Mouse (Mus musculus): ENCODE measurements around the gene Abcb8. TPM values are rescaled to one million over a fixed set of nuclear protein-coding genes. Genes with fewer than 3 reads are reported as not detected.

Abcb8 gene
- polyA plus RNA-seq, 1 experiment from 2014 or later: 53.7 TPM

- H3K36me3 ChIP-seq (ENCODE audit: control insufficient read depth, insufficient read depth, low read length): peaks cover 10% of the 10 kb centered on the region
- H3K4me2 ChIP-seq (ENCODE audit: low read length): no peak overlapping the region
- no peak overlapping the region for H3K27ac ChIP-seq (ENCODE audit: low read depth, low read length)
- 94% methylated on average over 7 of the region's 7 CpGs for WGBS
- ATAC-seq: no peak
- H3K4me3 ChIP-seq (ENCODE audit: low read length): no peak overlapping the region
- H3K4me1 ChIP-seq (ENCODE audit: control insufficient read depth, insufficient read depth, low read depth, low read length): peaks cover 26% of the 10 kb centered on the region
- H3K9me3 ChIP-seq (ENCODE audit: control insufficient read depth, low read length): no peaks in the 10 kb centered on the region
- H3K9ac ChIP-seq (ENCODE audit: low read depth, low read length): no peak overlapping the region
- H3K27me3 ChIP-seq (replicated peaks; ENCODE audit: control insufficient read depth, insufficient read depth, low read length): no peaks in the 10 kb centered on the region
These were observed 49.7 kb downstream of the Abcb8 start for GRCm38 (mm10) chr5:24443204-24443603.

- H3K27ac ChIP-seq (ENCODE audit: low read depth, low read length): no peak overlapping the region
- peak overlapping the region; percentile 95 for H3K9ac ChIP-seq (ENCODE audit: low read depth, low read length)
- 88% methylated on average over 12 of the region's 12 CpGs for WGBS
- peak overlapping the region; percentile 68 for H3K4me3 ChIP-seq (ENCODE audit: low read length)
- no peaks in the 10 kb centered on the region for H3K27me3 ChIP-seq (replicated peaks; ENCODE audit: control insufficient read depth, insufficient read depth, low read length)
- H3K9me3 ChIP-seq (ENCODE audit: control insufficient read depth, low read length): no peaks in the 10 kb centered on the region
- H3K4me1 ChIP-seq (ENCODE audit: control insufficient read depth, insufficient read depth, low read depth, low read length): peaks cover 27% of the 10 kb centered on the region
- peak overlapping the region; percentile 90 for H3K4me2 ChIP-seq (ENCODE audit: low read length)
- H3K36me3 ChIP-seq (ENCODE audit: control insufficient read depth, insufficient read depth, low read length): peaks cover 10% of the 10 kb centered on the region; the same call in 1 of the 2 replicates
- ATAC-seq: no peak
These were observed 50.5 kb downstream of the Abcb8 start for GRCm38 (mm10) chr5:24443927-24444326.

- ATAC-seq: peak; percentile 83
- H3K9ac ChIP-seq (ENCODE audit: low read depth, low read length): peak within 1 kb of the TSS; percentile 95
- no peaks in the 10 kb centered on the region for H3K9me3 ChIP-seq (ENCODE audit: control insufficient read depth, low read length)
- H3K36me3 ChIP-seq (ENCODE audit: control insufficient read depth, insufficient read depth, low read length): peaks cover 6% of the 10 kb centered on the region; the same call in 1 of the 2 replicates
- H3K4me3 ChIP-seq (ENCODE audit: low read length): peak within 1 kb of the TSS; percentile 68
- WGBS: under 1% methylated on average over 50 of the region's 60 CpGs
- no peaks in the 10 kb centered on the region for H3K27me3 ChIP-seq (replicated peaks; ENCODE audit: control insufficient read depth, insufficient read depth, low read length)
- peaks cover 27% of the 10 kb centered on the region for H3K4me1 ChIP-seq (ENCODE audit: control insufficient read depth, insufficient read depth, low read depth, low read length)
- peak within 1 kb of the TSS; percentile 90 for H3K4me2 ChIP-seq (ENCODE audit: low read length)
- peak within 1 kb of the TSS; percentile 89 for H3K27ac ChIP-seq (ENCODE audit: low read depth, low read length)
These were observed 51.4 kb downstream of the Abcb8 start, which contains the start of gene Fastk for GRCm38 (mm10) chr5:24444746-24445427. Gene Fastk, minus strand, starts transcription at chr5:24445287.

- peak overlapping the region; percentile 95 for H3K9ac ChIP-seq (ENCODE audit: low read depth, low read length)
- 0 out of 2 replicates have a peak, but pooled peaks cover 2% of the 10 kb centered on the region for H3K36me3 ChIP-seq (ENCODE audit: control insufficient read depth, insufficient read depth, low read length)
- no peaks in the 10 kb centered on the region for H3K9me3 ChIP-seq (ENCODE audit: control insufficient read depth, low read length)
- peak overlapping the region; percentile 90 for H3K4me2 ChIP-seq (ENCODE audit: low read length)
- no peak for ATAC-seq
- H3K4me3 ChIP-seq (ENCODE audit: low read length): peak overlapping the region; percentile 68
- no peaks in the 10 kb centered on the region for H3K27me3 ChIP-seq (replicated peaks; ENCODE audit: control insufficient read depth, insufficient read depth, low read length)
- peak overlapping the region; percentile 89 for H3K27ac ChIP-seq (ENCODE audit: low read depth, low read length)
- 58% methylated on average over 20 of the region's 20 CpGs for WGBS
- peaks cover 27% of the 10 kb centered on the region for H3K4me1 ChIP-seq (ENCODE audit: control insufficient read depth, insufficient read depth, low read depth, low read length)
These were observed 52.1 kb downstream of the Abcb8 start for GRCm38 (mm10) chr5:24445428-24446080.

- no peaks in the 10 kb centered on the region for H3K9me3 ChIP-seq (ENCODE audit: control insufficient read depth, low read length)
- H3K27me3 ChIP-seq (replicated peaks; ENCODE audit: control insufficient read depth, insufficient read depth, low read length): no peaks in the 10 kb centered on the region
- 93% methylated on average over 7 of the region's 7 CpGs for WGBS
- no peak overlapping the region for H3K27ac ChIP-seq (ENCODE audit: low read depth, low read length)
- H3K9ac ChIP-seq (ENCODE audit: low read depth, low read length): no peak overlapping the region
- ATAC-seq: no peak
- peaks cover 32% of the 10 kb centered on the region for H3K4me1 ChIP-seq (ENCODE audit: control insufficient read depth, insufficient read depth, low read depth, low read length)
- H3K36me3 ChIP-seq (ENCODE audit: control insufficient read depth, insufficient read depth, low read length): no peaks in the 10 kb centered on the region
- H3K4me2 ChIP-seq (ENCODE audit: low read length): peak overlapping the region; percentile 64
- no peak overlapping the region for H3K4me3 ChIP-seq (ENCODE audit: low read length)
These were observed 53.2 kb downstream of the Abcb8 start for GRCm38 (mm10) chr5:24446630-24447029.

- H3K4me3 ChIP-seq (ENCODE audit: low read length): peak within 1 kb of the TSS; percentile 60
- 1% methylated on average over 34 of the region's 34 CpGs for WGBS
- peak within 1 kb of the TSS; percentile 5 for H3K27ac ChIP-seq (ENCODE audit: low read depth, low read length)
- no peaks in the 10 kb centered on the region for H3K36me3 ChIP-seq (ENCODE audit: control insufficient read depth, insufficient read depth, low read length)
- H3K4me1 ChIP-seq (ENCODE audit: control insufficient read depth, insufficient read depth, low read depth, low read length): peaks cover 32% of the 10 kb centered on the region
- no peaks in the 10 kb centered on the region for H3K27me3 ChIP-seq (replicated peaks; ENCODE audit: control insufficient read depth, insufficient read depth, low read length)
- H3K9ac ChIP-seq (ENCODE audit: low read depth, low read length): peak within 1 kb of the TSS; percentile 76
- H3K9me3 ChIP-seq (ENCODE audit: control insufficient read depth, low read length): no peaks in the 10 kb centered on the region
- ATAC-seq: peak; percentile 63
- H3K4me2 ChIP-seq (ENCODE audit: low read length): peak within 1 kb of the TSS; percentile 64
These were observed 54.3 kb downstream of the Abcb8 start, which contains the start of gene Tmub1 for GRCm38 (mm10) chr5:24447624-24448298. Gene Tmub1, minus strand, starts transcription at chr5:24447854.

- H3K27ac ChIP-seq (ENCODE audit: low read depth, low read length): peak overlapping the region; percentile 86
- no peaks in the 10 kb centered on the region for H3K27me3 ChIP-seq (replicated peaks; ENCODE audit: control insufficient read depth, insufficient read depth, low read length)
- peak overlapping the region; percentile 95 for H3K9ac ChIP-seq (ENCODE audit: low read depth, low read length)
- 1% methylated on average over 40 of the region's 66 CpGs for WGBS
- peak overlapping the region; percentile 97 for H3K4me2 ChIP-seq (ENCODE audit: low read length)
- peak overlapping the region; percentile 97 for H3K4me3 ChIP-seq (ENCODE audit: low read length)
- H3K9me3 ChIP-seq (ENCODE audit: control insufficient read depth, low read length): no peaks in the 10 kb centered on the region
- no peaks in the 10 kb centered on the region for H3K36me3 ChIP-seq (ENCODE audit: control insufficient read depth, insufficient read depth, low read length)
- peak; percentile 72 for ATAC-seq
- peaks cover 53% of the 10 kb centered on the region for H3K4me1 ChIP-seq (ENCODE audit: control insufficient read depth, insufficient read depth, low read depth, low read length)
These were observed 58.0 kb downstream of the Abcb8 start for GRCm38 (mm10) chr5:24451264-24452029.

- H3K36me3 ChIP-seq (ENCODE audit: control insufficient read depth, insufficient read depth, low read length): no peaks in the 10 kb centered on the region
- ATAC-seq: peak; percentile 1; the same call in 1 of the 2 replicates
- H3K9me3 ChIP-seq (ENCODE audit: control insufficient read depth, low read length): no peaks in the 10 kb centered on the region
- WGBS: under 1% methylated on average over 49 of the region's 85 CpGs
- H3K4me3 ChIP-seq (ENCODE audit: low read length): peak within 1 kb of the TSS; percentile 97
- no peaks in the 10 kb centered on the region for H3K27me3 ChIP-seq (replicated peaks; ENCODE audit: control insufficient read depth, insufficient read depth, low read length)
- H3K4me2 ChIP-seq (ENCODE audit: low read length): peak within 1 kb of the TSS; percentile 97
- peaks cover 47% of the 10 kb centered on the region for H3K4me1 ChIP-seq (ENCODE audit: control insufficient read depth, insufficient read depth, low read depth, low read length)
- H3K9ac ChIP-seq (ENCODE audit: low read depth, low read length): peak within 1 kb of the TSS; percentile 95
- peak within 1 kb of the TSS; percentile 86 for H3K27ac ChIP-seq (ENCODE audit: low read depth, low read length)
These were observed 58.7 kb downstream of the Abcb8 start, which contains the start of gene Agap3 for GRCm38 (mm10) chr5:24452030-24452690. Gene Agap3, plus strand, starts transcription at chr5:24452177.
